Mouse (Mus musculus) neutrophil, adult 59 days (primary cell): ENCODE results near the gene Gpr4. TPM values are rescaled to one million over a fixed set of nuclear protein-coding genes. Genes with fewer than 3 reads are reported as not detected.

Source experiments
- total RNA-seq, 2 experiments: library from RNA; stranded (reverse); gene quantifications; 1 replicate in 1 of 2; 2 replicates in 1 of 2; pipeline ENCODE4 v1.2.4; 2023

The Gpr4 gene
- under 1 TPM in 1 of 2 experiments, not detected in 1; 0.13 TPM for total RNA-seq

GRCm38 (mm10) chr7:19211996-19212755 is at the start of gene Gpr4:
TSS of gene Gpr4 (plus strand) at chr7:19212538.

DNA sequence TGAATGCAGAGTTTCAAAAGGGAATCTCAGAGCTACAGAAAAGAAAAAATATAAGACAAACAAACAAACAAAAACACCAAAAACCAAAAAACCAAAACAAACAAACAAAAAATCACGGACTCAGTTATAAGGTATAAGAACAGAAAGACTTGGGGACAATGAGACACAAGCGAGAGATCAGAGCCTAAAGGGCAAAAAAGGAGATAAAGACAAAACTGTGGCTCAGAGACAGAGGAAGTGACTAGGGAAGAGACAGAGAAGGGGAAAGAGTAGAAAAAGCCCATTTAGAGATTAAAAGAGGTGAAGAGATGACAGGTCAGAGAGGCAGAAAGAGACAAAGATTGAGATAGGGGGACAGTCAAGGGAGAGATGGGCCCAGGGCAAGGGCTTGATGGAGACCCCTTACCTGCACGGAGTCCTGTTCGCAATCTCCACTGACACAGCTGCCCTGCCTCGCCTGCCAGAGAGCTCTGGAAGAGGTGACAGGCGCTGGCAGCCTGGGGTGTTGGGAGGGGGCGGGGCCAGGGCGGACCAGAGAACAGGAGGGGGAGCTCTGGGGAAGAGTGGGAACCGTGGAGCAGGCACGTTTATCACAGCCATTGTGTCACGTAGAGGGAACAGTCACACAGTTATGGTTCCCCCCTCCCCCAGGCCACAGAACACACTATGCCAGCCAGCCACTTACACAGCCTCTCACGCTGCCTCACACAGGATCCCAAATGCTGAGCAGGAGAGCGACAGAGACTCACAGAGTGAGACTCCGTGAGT is 46.5 kb upstream of the Gpr4 start, which contains the start of gene Gipr:
Gene Gipr (minus strand): TSS at position 472 of the 768 bp plus-strand sequence.

DNA sequence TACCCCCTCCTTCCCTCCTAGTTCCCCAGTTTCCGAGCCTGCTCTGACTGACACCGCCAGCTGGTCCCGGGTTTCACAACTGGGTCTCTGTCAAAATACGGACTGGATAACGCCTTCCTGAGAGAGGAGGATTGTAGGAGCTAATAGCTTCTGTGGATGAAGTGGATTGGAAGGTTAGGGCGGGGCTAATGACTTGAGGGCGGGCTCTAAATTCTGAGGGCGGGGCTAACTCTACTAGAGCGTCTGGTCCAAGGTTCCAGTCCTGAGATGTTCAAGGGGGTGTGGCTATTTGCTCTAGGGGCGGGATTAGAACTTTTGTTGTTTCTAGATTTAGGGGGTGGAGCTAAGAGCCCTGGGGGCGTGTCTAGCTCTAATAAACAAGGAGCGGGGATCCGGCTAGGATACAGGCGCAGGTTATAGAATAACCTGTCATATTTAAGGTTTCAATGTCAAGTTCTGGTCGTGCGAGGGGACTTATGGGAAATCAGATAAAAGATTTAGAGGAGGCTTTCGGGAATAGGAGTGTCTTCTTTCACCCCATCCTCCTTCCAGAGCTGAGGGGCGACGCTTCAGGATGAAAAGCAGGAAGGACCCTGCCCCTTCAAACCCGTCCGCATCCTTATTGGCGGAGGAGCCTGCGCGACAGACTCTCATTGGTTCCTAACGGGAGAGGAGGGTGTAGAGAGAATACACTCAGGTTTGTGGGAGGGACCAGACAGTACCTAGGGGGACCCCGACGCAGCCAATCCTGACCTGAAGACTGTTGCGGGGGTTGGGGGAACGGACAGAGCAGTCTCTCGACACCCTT is 36.4 kb upstream of the Gpr4 start, which contains the start of gene Eml2:
Gene Eml2 (plus strand): TSS at position 714 of the 808 bp plus-strand sequence.

DNA sequence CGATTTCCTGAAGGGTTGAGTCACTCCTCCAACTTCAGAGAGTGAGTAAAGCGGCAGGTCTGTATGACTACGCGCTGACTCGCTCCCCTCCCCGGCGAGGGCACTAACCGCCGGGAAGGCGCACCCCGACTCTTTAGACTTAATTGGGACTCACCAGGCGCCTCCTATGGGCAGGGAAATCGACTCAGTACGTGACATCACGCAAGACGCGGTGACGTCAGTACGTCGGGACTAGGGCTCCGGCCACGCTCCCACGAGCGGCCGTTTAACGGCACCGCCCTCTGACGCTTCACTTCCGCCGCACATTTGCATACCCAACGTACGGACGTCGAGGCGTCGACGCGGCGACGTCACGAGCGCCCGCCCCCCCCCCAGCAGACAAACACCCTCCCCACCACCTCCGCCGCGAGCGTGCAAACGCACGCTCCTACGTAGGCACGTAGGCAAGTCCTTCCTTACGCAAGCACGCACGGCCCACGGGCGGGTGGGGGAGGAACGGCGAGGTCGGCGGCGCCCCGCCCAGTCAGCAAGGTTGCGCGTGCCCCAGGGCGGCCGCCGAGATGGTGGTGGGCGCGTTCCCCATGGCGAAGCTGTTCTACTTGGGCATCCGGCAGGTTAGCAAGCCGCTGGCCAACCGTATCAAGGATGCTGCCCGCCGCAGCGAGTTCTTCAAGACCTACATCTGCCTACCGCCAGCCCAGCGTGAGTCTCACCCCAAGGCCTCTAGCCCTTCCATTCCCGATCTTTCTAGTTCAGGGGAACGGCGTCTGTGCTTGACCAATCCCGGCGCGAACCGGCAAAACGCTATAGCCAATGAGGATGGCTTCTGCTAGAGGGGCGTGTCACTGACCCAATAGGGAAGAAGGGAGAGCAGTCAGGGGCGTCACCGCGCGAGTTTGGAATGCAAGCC is 15.8 kb downstream of the Gpr4 start, which contains the start of gene Opa3:
Gene Opa3 (plus strand): TSS at position 452 of the 910 bp plus-strand sequence.

DNA sequence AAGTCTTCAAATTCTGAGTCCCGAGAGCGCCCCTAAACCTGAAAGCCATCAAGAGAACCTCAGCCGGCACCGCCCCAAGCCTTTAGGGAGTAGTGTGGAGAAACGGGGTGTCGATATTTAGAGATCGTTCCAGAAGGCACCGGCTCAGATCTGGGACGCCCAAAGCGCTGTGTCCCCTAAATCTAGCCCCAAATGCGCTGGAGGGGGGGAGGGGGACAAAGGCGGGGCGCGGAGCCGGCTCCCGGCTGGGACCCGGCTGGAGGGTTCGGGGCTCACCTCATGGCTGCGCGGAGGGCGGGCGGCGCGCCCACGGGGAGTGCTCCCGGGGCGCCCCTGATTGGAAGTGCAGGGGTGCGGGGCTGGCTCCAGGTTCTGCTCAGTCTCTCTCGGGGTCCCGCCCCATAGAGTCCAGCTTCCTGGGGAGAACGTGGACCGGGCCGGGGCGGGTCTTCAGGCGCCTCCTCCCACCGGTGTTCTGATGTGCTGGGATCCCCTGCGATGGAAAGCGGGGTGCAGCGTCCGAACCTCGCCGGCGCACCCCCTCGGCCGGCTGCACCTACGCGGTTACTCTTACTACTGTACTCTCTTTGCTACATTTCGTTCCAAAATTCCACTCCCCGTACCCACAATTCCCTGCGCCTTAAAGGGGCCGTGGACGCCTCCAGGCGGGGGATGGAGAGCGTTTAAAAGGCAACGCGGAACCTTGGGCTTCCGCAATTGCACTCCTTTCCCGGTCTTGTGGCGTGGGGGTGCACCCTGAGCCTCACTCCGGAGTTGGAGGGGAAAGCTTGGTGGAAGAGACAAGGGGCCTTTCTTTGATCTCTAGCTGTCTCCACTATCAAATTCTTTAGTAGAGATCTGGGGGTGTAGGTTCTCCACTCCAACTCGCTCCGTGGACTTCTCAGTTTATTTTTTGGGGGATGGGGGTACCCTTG is 59.2 kb downstream of the Gpr4 start, which contains the start of gene Vasp:
Gene Vasp (minus strand): TSS at position 580 of the 935 bp plus-strand sequence.

Other genes with a start within 250 kb of the Gpr4 start
- not detected for gene Nanos2, start 225.1 kb upstream of the Gpr4 start, total RNA-seq
- gene Mypop, start 221.3 kb upstream of the Gpr4 start, total RNA-seq: under 1 TPM in 1 of 2 experiments, not detected in 1; 0.33 TPM
- 10 to 100 TPM; 15.0 to 15.1 TPM for gene Irf2bp1, start 208.5 kb upstream of the Gpr4 start, total RNA-seq
- not detected for gene Foxa3, start 189.0 kb upstream of the Gpr4 start, total RNA-seq
- 10 to 100 TPM; 53.1 to 63.9 TPM for gene Sympk, start 188.2 kb upstream of the Gpr4 start, total RNA-seq
- gene Rsph6a, start 157.8 kb upstream of the Gpr4 start, total RNA-seq: not detected
- gene Dmwd, start 136.3 kb upstream of the Gpr4 start, total RNA-seq: 10 to 100 TPM; 15.0 to 21.7 TPM
- 10 to 100 TPM in 1 of 2 experiments, 1 to 10 TPM in 1; 9.9 to 10.7 TPM for gene Dmpk, start 128.7 kb upstream of the Gpr4 start, total RNA-seq
- gene Six5, start 117.9 kb upstream of the Gpr4 start, total RNA-seq: under 1 TPM; 0.11 to 0.33 TPM
- not detected for gene Gm4969, start 94.2 kb upstream of the Gpr4 start, total RNA-seq
- gene Fbxo46, start 92.7 kb upstream of the Gpr4 start, total RNA-seq: 10 to 100 TPM; 14.9 to 15.0 TPM
- gene Qpctl, start 63.2 kb upstream of the Gpr4 start, total RNA-seq: 10 to 100 TPM; 10.0 to 10.4 TPM
- 10 to 100 TPM; 39.5 to 43.0 TPM for gene Snrpd2, start 62.8 kb upstream of the Gpr4 start, total RNA-seq
- gene Gipr, start 46.4 kb upstream of the Gpr4 start, total RNA-seq: not detected
- 10 to 100 TPM; 60.2 to 79.8 TPM for gene Eml2, start 36.1 kb upstream of the Gpr4 start, total RNA-seq
- gene Opa3, start 15.8 kb downstream of the Gpr4 start, total RNA-seq: 10 to 100 TPM; 22.3 to 24.6 TPM
- 100 to 1,000 TPM; 636 to 660 TPM for gene Vasp, start 59.3 kb downstream of the Gpr4 start, total RNA-seq
- gene Ppm1n, start 67.5 kb downstream of the Gpr4 start, total RNA-seq: under 1 TPM in 1 of 2 experiments, not detected in 1; 0.49 TPM
- not detected for gene Rtn2, start 70.1 kb downstream of the Gpr4 start, total RNA-seq
- 1,000 to 10,000 TPM in 1 of 2 experiments, 100 to 1,000 TPM in 1; 803 to 1,216 TPM for gene Fosb, start 97.5 kb downstream of the Gpr4 start, total RNA-seq
- 10 to 100 TPM; 17.0 to 24.4 TPM for gene Ercc1, start 132.2 kb downstream of the Gpr4 start, total RNA-seq
- 1 to 10 TPM; 6.7 to 7.1 TPM for gene Cd3eap, start 146.9 kb downstream of the Gpr4 start, total RNA-seq
- 1 to 10 TPM; 1.7 to 2.0 TPM for gene Ppp1r13l, start 147.2 kb downstream of the Gpr4 start, total RNA-seq
- gene Ercc2, start 169.5 kb downstream of the Gpr4 start, total RNA-seq: 10 to 100 TPM; 15.0 to 20.7 TPM
- under 1 TPM; 0.42 to 0.62 TPM for gene Klc3, start 191.6 kb downstream of the Gpr4 start, total RNA-seq
- gene Ckm, start 192.2 kb downstream of the Gpr4 start, total RNA-seq: 1 to 10 TPM; 2.1 to 2.2 TPM
- gene Mark4, start 246.3 kb downstream of the Gpr4 start, total RNA-seq: 10 to 100 TPM; 28.3 to 31.5 TPM